Mouse (Mus musculus) forebrain, embryonic 13.5 days (tissue): Measurements from ENCODE around the gene Oaz3. TPM values are rescaled to one million over a fixed set of nuclear protein-coding genes. Genes with fewer than 3 reads are reported as not detected.

ENCODE experiments used
- polyA plus RNA-seq: library from polyadenylated mRNA; unstranded; fragments of >200 nt; fragmentation: Nextera tagmentation; extraction: Ambion mirVana; gene quantifications from 2 replicates; pipeline ENCODE4 v1.2.1, GENCODE M21; 2015

Oaz3 gene
- polyA plus RNA-seq, 1 experiment from 2014 or later = 1.4 TPM

Other genes starting within 250 kb of the Oaz3 start
- not detected in 2 replicates for gene Gm5286, start 247.2 kb downstream of the Oaz3 start, polyA plus RNA-seq
- gene Gm4778, start 179.9 kb downstream of the Oaz3 start, polyA plus RNA-seq = not detected in 2 replicates
- 19.8 and 22.5 TPM in 2 replicates for gene Them4, start 133.8 kb downstream of the Oaz3 start, polyA plus RNA-seq
- gene Them5, start 101.8 kb downstream of the Oaz3 start, polyA plus RNA-seq = 0.66 and 0.79 TPM in 2 replicates
- 0.87 and 1.0 TPM in 2 replicates for gene C2cd4d, start 81.5 kb downstream of the Oaz3 start, polyA plus RNA-seq
- 1.7 and 2.1 TPM in 2 replicates for gene Rorc, start 71.1 kb downstream of the Oaz3 start, polyA plus RNA-seq
- gene Lingo4, start 45.4 kb downstream of the Oaz3 start, polyA plus RNA-seq = 0.74 and 0.81 TPM in 2 replicates
- 66.4 and 69.5 TPM in 2 replicates for gene Tdrkh, start 30.6 kb downstream of the Oaz3 start, polyA plus RNA-seq
- 62.8 and 62.9 TPM in 2 replicates for gene Mrpl9, start 597 bp downstream of the Oaz3 start, polyA plus RNA-seq
- 320 and 332 TPM in 2 replicates for gene Celf3, start 34.4 kb upstream of the Oaz3 start, polyA plus RNA-seq
- gene Riiad1, start 36.4 kb upstream of the Oaz3 start, polyA plus RNA-seq = 20.2 and 22.8 TPM in 2 replicates
- gene Snx27, start 138.8 kb upstream of the Oaz3 start, polyA plus RNA-seq = 64.9 and 69.0 TPM in 2 replicates
- gene Gm10972, start 199.2 kb upstream of the Oaz3 start, polyA plus RNA-seq = not detected in 2 replicates
- gene Tuft1, start 215.0 kb upstream of the Oaz3 start, polyA plus RNA-seq = 2.2 and 2.7 TPM in 2 replicates
- 0.52 TPM in 1 of 2 replicates, not detected in the other for gene Selenbp2, start 249.6 kb upstream of the Oaz3 start, polyA plus RNA-seq